Mouse (Mus musculus) kidney, adult 2 months (tissue): ENCODE results near the gene Casp8ap2.

Experiments used
- CTCF ChIP-seq: fragments of 200-500 bp; conservative IDR thresholded peaks from 2 replicates; pipeline ENCODE4 v1.5.1; 2011; ENCODE audit warnings: low read depth, mild to moderate bottlenecking, control low read depth, low read length, moderate library complexity, mixed read lengths; ENCODE audit not compliant: insufficient read depth, insufficient read length
- POLR2A ChIP-seq: fragments of 200-500 bp; IDR thresholded peaks from one replicate; pipeline ENCODE4 v1.6.1; 2011; ENCODE audit warnings: low read depth, low read length, control low read depth

- TF ChIP-seq POLR2A: no peak
- TF ChIP-seq CTCF: no peak
These were observed 27.0 kb upstream of the Casp8ap2 start for GRCm38 (mm10) chr4:32588237-32588636.
